Mouse (Mus musculus): Measurements from ENCODE around the gene Gm10681. TPM values are rescaled to one million over a fixed set of nuclear protein-coding genes. Genes with fewer than 3 reads are reported as not detected.

Gene Gm10681
- polyA plus RNA-seq (2021; fragmentation: Nextera tagmentation), result not detected in 2 replicates
- long read RNA-seq, experiment 1, result 0 reads
- long read RNA-seq, experiment 2, result 0 reads

GRCm38 (mm10) chr3:98588707-98589106 lies at the start of gene Gm10681:
Gene Gm10681 (minus strand): TSS chr3:98588807.

GRCm38 (mm10) chr3:98630152-98630551 lies 41.5 kb upstream of the Gm10681 start, which contains the start of gene Hsd3b5:
Gene Hsd3b5 (minus strand): TSS chr3:98630252.

DNA sequence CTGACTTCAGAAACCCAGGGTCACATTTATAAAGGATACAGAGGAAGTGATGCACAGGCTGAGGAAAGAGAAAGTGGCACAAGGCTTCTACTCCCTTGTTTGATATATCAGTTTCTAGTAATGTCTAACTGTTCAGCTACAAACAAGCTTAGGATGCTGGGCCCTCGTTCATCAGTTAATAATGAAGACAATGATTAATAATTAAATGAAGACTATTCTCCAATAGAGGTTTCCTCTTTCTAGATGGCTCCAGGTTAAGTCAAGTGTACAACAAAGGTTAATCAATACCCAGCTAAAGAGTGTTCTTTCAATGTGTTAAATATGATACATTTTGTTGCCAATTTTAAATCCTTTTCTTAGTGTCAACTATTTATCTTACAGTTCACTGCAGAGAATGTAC lies 78.2 kb downstream of the Gm10681 start, which contains the start of gene Hsd3b4:
Hsd3b4 (minus strand) TSS at position 101 of the 400 bp plus-strand sequence.

Other genes starting within 250 kb of the Gm10681 start
- 124 and 132 TPM in 2 replicates for gene Phgdh, start 248.8 kb downstream of the Gm10681 start, polyA plus RNA-seq (2021; fragmentation: Nextera tagmentation)
- 9.8 and 10.7 TPM in 2 replicates for gene Zfp697, start 206.3 kb downstream of the Gm10681 start, polyA plus RNA-seq (2021; fragmentation: Nextera tagmentation)
- not detected in 2 replicates for gene Gm4450, start 131.7 kb downstream of the Gm10681 start, polyA plus RNA-seq (2021; fragmentation: Nextera tagmentation)
- gene Hsd3b4, start 78.3 kb downstream of the Gm10681 start, polyA plus RNA-seq (2021; fragmentation: Nextera tagmentation), result not detected in 2 replicates
- not detected in 2 replicates for gene Hsd3b5, start 41.4 kb upstream of the Gm10681 start, polyA plus RNA-seq (2021; fragmentation: Nextera tagmentation)
- gene Hsd3b2, start 135.7 kb upstream of the Gm10681 start, polyA plus RNA-seq (2021; fragmentation: Nextera tagmentation), result not detected in 2 replicates
- gene Hsd3b3, start 174.3 kb upstream of the Gm10681 start, polyA plus RNA-seq (2021; fragmentation: Nextera tagmentation), result not detected in 2 replicates
- not detected in 2 replicates for gene Hsd3b6, start 225.6 kb upstream of the Gm10681 start, polyA plus RNA-seq (2021; fragmentation: Nextera tagmentation)

All from left cerebral cortex, adult 6 months (tissue).